Mouse (Mus musculus) megakaryocyte-erythroid progenitor cell, adult 5-6 weeks (primary cell): ENCODE measurements around the gene Ddx21. TPM values are rescaled to one million over a fixed set of nuclear protein-coding genes. Genes with fewer than 3 reads are reported as not detected.

Experiments used
- ATAC-seq: replicated peaks from 2 replicates; pipeline ENCODE4 v1.8.0; 2016; ENCODE audit warnings: mild to moderate bottlenecking, inconsistent platforms; ENCODE audit not compliant: severe bottlenecking, poor library complexity, low FRiP score, low TSS enrichment
- total RNA-seq, 2 experiments: library from RNA; stranded (forward) in 1 of 2; stranded (reverse) in 1 of 2; fragments of 200-1000, 215-1000 nt in 1 of 2; fragments of >200 nt in 1 of 2; fragmentation: Nextera tagmentation in 1 of 2; gene quantifications; 2 replicates each; pipeline ENCODE4 v1.2.3; 2014 to 2017

The Ddx21 gene
- total RNA-seq, 2 experiments from 2014 or later = 189 to 338 TPM

GRCm38 (mm10) chr10:62577673-62578337 is 24.3 kb downstream of the Ddx21 start:
- peak; percentile 23 for ATAC-seq

DNA sequence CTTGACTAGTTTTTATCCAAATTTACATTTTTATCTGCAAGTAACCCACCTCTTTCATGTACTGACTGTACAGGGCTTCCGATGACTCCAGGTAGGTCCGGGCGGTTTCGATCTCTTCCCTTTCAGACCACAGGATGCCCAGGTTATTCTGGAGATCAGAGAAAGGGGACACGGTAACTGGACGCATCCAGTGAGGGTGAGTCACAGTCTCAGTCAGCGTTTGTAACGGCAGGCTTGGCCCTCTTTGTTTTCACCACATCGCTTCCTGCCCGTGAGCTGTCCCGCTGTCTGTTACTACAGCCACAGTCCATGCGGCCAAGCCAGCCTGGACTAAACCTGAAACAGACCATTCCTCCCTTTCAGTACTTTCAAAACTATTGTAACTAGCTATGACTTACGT is 27.1 kb downstream of the Ddx21 start:
- ATAC-seq = no peak

GRCm38 (mm10) chr10:62570126-62570871 is 31.8 kb downstream of the Ddx21 start:
- peak; percentile 31; the same call in 1 of the 2 replicates for ATAC-seq

GRCm38 (mm10) chr10:62568861-62569260 is 33.2 kb downstream of the Ddx21 start:
- ATAC-seq = no peak

DNA sequence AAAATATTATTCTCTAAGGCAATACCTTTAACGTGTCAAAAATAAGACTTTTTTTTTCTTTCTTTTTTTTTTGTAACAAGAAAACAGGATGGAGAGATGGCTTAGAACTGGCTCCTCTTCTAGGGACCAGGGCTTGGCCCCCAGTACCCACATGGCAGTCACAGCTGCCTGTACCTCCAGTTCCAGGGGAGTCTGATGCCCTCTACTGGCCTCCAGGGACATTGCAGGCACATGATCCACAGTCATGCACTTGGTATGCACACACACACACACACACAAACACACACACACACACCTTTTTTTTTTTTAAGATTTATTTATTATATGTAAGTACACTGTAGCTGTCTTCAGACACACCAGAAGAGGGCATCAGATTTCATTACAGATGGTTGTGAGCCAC is 44.3 kb downstream of the Ddx21 start:
- ATAC-seq = 0 out of 2 replicates have a peak, but pooled peaks have one; percentile 44

DNA sequence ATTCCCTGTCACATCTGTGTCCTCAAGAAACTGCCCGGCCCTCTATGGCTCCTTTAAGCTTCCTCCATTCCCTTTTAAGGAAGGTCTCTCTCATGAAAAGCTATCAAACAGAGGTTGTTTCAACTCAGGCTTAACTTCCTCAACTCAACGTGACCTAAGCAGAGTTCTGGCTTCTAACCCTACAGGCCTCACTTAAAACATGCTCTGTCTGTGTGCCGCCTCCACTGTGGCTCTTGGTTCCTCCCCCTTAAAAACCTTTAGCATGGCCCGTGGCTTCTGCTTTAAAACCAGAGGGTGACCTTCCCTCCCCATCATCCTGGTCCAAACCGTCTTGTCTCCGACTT is 45.6 kb downstream of the Ddx21 start:
- ATAC-seq = no peak

GRCm38 (mm10) chr10:62555705-62556557 is 46.1 kb downstream of the Ddx21 start:
- no peak for ATAC-seq

DNA sequence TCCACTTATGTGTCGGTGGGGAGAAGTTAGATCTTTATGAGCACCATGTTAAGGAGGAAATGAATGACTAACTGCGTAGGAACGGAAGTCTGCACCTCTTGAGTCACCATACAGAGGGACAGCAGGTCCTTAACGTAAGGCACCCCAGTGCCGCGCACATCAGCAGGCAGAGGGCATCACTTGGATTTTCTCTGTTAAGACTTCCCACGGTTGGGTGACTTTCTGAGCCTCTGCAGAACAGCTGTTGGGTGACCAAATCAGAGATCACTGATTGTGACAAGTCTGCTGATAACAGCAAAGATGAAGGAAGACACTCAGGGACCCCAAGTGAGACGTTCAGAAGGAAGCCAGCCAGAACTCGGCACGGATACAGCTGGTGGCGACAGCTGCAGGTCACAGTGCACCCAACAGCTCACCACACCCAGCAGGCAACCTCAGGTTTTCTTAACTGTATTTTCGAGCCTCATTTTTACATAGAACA is 48.4 kb downstream of the Ddx21 start:
- ATAC-seq = peak; percentile 36; the same call in 1 of the 2 replicates

DNA sequence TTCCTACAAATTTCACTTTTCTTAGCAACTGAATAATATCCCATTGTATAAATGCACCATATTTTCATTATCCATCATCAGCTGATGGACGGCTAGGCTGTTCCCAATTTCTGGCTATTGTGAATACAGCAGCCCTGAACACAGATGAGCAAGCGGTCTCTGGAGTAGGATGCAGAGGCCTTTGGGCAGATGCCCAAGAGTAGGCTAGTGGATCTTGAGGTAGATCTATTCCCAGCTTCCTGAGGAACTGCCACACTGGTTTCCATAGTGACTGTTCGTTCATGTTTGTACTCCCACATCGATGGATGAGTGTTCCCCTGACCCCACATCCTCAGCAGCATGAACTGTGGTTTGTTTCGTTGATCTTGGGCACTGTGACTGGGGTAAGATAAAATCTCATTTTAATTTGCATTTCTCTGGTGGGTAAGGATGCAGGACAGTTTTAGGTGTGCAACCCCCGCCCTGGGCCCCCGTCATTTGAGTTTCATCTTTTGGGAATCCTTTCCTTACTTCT is 51.2 kb downstream of the Ddx21 start:
- no peak for ATAC-seq

GRCm38 (mm10) chr10:62549523-62550166 is 52.4 kb downstream of the Ddx21 start:
- peak; percentile 79 for ATAC-seq

DNA sequence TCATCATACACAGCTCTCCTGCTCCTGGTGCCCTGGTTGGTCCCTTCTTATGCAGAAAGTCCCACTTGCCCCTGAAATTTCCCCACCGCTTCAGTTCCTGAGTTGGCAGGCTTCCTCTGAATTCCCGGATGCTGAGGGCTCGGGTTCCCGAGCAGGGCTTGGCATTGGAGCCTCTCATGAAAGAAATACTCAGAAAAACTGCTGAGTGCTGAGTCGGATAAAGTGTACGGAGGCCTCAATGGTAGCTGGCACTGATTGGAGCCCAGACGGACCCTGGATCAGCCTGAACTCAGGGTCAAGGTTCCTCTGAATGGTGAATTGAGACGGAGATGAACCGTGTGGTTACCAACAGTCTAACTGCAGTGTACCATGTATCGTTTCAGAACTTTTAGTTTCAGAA is 55.6 kb downstream of the Ddx21 start:
- ATAC-seq = no peak

DNA sequence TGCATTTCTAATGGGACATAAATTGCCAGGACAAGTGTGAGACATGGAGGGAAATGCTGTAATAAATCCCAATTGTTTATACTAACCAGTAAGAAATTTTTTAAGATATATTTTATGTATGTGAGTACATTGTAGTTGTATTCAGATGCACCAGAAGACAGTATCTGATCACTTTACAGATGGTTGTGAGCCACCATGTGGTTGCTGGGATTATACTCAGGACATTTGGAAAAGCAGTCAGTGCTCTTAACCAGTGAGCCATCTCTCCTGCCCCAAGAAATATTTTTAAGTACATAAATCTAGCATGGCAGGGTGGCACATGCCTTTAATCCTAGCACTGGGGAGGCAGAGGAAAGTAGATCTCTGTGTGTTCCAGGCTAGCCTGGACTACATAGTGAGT is 56.3 kb downstream of the Ddx21 start:
- no peak for ATAC-seq

GRCm38 (mm10) chr10:62544316-62544715 is 57.8 kb downstream of the Ddx21 start:
- no peak for ATAC-seq

- peak; percentile 72 for ATAC-seq
Observed at GRCm38 (mm10) chr10:62543399-62543808, 58.7 kb downstream of the Ddx21 start.

GRCm38 (mm10) chr10:62542928-62543327 is 59.2 kb downstream of the Ddx21 start:
- no peak for ATAC-seq

DNA sequence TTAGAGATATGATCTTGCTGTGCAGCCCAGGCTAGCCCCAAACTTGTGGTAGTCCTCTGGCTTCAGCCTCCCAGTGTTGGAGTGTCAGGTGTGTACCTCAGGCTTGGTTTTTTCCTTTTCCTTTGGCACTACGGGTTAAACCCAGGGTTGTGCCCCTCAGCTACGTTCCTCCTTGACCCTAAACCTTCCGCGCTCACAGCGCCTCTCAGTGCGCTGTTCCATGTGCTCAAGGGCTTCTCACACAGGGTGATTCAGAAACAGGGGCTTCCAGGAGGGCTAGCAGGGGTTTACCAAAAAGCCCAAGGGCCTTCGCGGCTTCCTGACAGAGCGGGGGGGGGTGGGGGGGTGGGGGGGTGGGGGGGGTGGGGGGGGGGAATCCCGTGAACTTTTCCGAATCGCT is 59.6 kb downstream of the Ddx21 start:
- no peak for ATAC-seq

DNA sequence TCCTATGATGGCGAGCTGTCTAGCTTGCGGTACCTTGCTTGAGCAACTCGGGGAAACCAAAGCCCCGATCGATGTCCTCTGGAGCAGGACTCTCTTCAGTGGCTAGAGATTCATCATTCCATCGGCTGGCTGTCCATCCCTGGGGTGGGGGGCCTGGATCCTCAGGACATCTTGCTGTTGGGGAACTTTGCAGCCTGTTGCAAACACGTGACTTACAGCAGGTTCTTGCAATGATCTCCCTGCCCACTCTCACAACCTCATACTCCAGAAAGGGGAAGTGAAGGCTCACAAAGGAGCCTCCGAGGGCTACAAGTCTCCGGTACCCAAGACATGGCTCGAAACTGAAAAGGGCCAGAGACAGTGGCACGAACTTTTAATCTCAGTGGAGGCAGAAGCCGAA is 60.6 kb downstream of the Ddx21 start:
- ATAC-seq = no peak

DNA sequence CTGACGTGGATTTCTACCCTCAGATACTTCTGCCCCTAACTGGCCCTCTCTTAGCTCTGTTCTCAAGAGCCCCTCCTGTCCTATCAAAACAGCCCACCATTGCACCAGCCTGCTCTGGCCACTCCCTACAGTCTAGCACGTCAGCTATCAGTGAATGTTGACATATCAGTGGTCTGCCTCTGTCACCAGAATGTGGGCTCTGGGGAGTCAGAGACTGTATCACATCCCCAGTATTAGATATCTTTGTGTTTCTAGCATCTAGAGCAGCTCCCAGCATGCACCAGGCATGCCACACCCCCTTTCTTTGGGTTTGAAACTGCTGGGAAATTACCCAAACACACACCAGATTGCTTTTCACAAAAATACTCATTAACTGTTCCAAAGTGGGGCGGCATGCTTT is 61.3 kb downstream of the Ddx21 start:
- peak; percentile 67 for ATAC-seq

DNA sequence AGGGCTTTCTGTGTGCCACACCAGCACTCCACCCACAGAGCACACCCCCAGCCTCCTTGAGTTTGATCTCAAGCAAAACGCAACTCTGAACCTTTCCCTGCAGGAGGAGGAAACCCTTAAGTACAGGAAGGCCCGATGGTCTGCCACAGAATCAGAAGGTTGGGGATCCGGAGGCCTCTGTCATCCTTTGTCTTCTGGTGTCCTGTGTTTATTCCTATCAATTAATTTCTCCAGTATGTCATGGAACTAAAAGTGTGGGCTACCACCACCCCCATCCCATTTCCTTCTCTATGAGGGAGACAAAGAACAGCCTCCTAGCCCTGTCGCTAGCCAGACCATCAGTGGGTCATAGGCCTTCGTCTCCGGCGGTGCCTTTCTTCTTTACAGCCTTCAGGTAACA is 67.6 kb downstream of the Ddx21 start:
- no peak for ATAC-seq
